Mouse (Mus musculus) stomach, postnatal 0 days (tissue): Measurements from ENCODE around the gene Hoxd11. TPM values are rescaled to one million over a fixed set of nuclear protein-coding genes. Genes with fewer than 3 reads are reported as not detected.
A peak's percentile ranks its signal among the peaks of the same experiment; 100 is the strongest.

Source experiments
- ATAC-seq: fragments of 200-750 bp; cut with Nextera tagmentation; 2 replicates; pipeline ENCODE4 v1.8.0; 2017; ENCODE audit not compliant: low FRiP score, low TSS enrichment
- DNase-seq: peaks from one replicate; pipeline ENCODE4 v3.0.0-alpha.2; 2016; ENCODE audit warnings: low spot score
- H3K27ac ChIP-seq: fragments of 300-500 bp; sonication (generic); replicated peaks from 2 replicates; pipeline ENCODE4 v1.5.1; 2014; ENCODE audit warnings: mild to moderate bottlenecking, control low read depth
- H3K27me3 ChIP-seq: fragments of 300-500 bp; sonication (generic); 2 replicates; pipeline ENCODE4 v1.6.1; 2014; ENCODE audit warnings: low read length; ENCODE audit not compliant: control insufficient read depth, insufficient read depth
- H3K36me3 ChIP-seq: fragments of 300-500 bp; sonication (generic); 2 replicates; pipeline ENCODE4 v1.6.1; 2014; ENCODE audit warnings: low read length, mixed read lengths; ENCODE audit not compliant: control insufficient read depth, insufficient read depth
- H3K4me1 ChIP-seq: fragments of 300-500 bp; sonication (generic); replicated peaks from 2 replicates; pipeline ENCODE4 v1.6.1; 2014; ENCODE audit warnings: antibody characterized with exemption; ENCODE audit not compliant: control insufficient read depth, insufficient read depth
- H3K4me2 ChIP-seq: fragments of 300-500 bp; sonication (generic); replicated peaks from 2 replicates; pipeline ENCODE4 v1.6.1; 2014; ENCODE audit warnings: low read depth, mild to moderate bottlenecking, control low read depth, moderate library complexity
- H3K4me3 ChIP-seq: fragments of 300-500 bp; sonication (generic); 2 replicates; pipeline ENCODE4 v1.5.1; 2014; ENCODE audit warnings: low read depth, low read length, control low read depth
- H3K9ac ChIP-seq: fragments of 300-500 bp; sonication (generic); 2 replicates; pipeline ENCODE4 v1.6.1; 2014; ENCODE audit warnings: mild to moderate bottlenecking, low read length, control low read depth, mixed read lengths
- H3K9me3 ChIP-seq: fragments of 300-500 bp; sonication (generic); 2 replicates; pipeline ENCODE4 v1.6.1; 2016; ENCODE audit warnings: low read length; ENCODE audit not compliant: control insufficient read depth
- CTCF ChIP-seq: IDR thresholded peaks from 2 replicates; pipeline ENCODE4 v1.5.1; 2016; ENCODE audit warnings: antibody characterized with exemption, low read depth, mild to moderate bottlenecking, moderate library complexity
- EP300 ChIP-seq: optimal IDR thresholded peaks from 2 replicates; pipeline ENCODE3; 2016; ENCODE audit warnings: antibody characterized with exemption
- WGBS: fragments of 180-500 bp; shearing (Covaris S2); extraction: QIAGEN DNeasy Blood & Tissue Kit; methylation state at CpG from one replicate; pipeline ENCODE4 v1.1.7; 2014; 5-methylcytosine and 5-hydroxymethylcytosine counted together
- polyA plus RNA-seq: library from polyadenylated mRNA; unstranded; fragments of >200 nt; fragmentation: Nextera tagmentation; extraction: Ambion mirVana; gene quantifications from 2 replicates; pipeline ENCODE4 v1.2.1, GENCODE M21; 2015

Hoxd11 gene
- polyA plus RNA-seq, 1 experiment from 2014 or later: not detected

- H3K4me3 ChIP-seq: peak overlapping the region; percentile 21; the same call in 1 of the 2 replicates
These were observed 21.9 kb upstream of the Hoxd11 start for GRCm38 (mm10) chr2:74657251-74658023.

GRCm38 (mm10) chr2:74658024-74658666 is 21.2 kb upstream of the Hoxd11 start:
- no peak overlapping the region for H3K9ac ChIP-seq
- H3K4me3 ChIP-seq: peak overlapping the region; percentile 21; the same call in 1 of the 2 replicates
- H3K4me1 ChIP-seq: no peaks in the 10 kb centered on the region
- H3K4me2 ChIP-seq: peak overlapping the region; percentile 17; the same call in 1 of the 2 replicates
- WGBS: 3% methylated on average over 15 of the region's 15 CpGs
- H3K27me3 ChIP-seq: peaks cover 42% of the 10 kb centered on the region
- H3K36me3 ChIP-seq: no peaks in the 10 kb centered on the region
- ATAC-seq (no peak), DNase-seq (no peak)
- H3K27ac ChIP-seq: no peak overlapping the region
- no peaks in the 10 kb centered on the region for H3K9me3 ChIP-seq
- TF ChIP-seq CTCF: no peak
- TF ChIP-seq EP300: no peak

More at GRCm38 (mm10) chr2:74657251-74658023, 21.9 kb upstream of the Hoxd11 start:
- Histone ChIP-seq H3K4me2 (peak overlapping the region; percentile 17; the same call in 1 of the 2 replicates), H3K27me3 (peaks cover 40% of the 10 kb centered on the region), H3K4me1 (no peaks in the 10 kb centered on the region), H3K27ac (no peak overlapping the region), H3K36me3 (no peaks in the 10 kb centered on the region), H3K9me3 (no peaks in the 10 kb centered on the region), H3K9ac (no peak overlapping the region)
- WGBS: 3% methylated on average over 62 of the region's 62 CpGs
- ATAC-seq: no peak
- TF ChIP-seq CTCF (no peak), EP300 (no peak)
- no peak for DNase-seq

GRCm38 (mm10) chr2:74658667-74659371 is 20.5 kb upstream of the Hoxd11 start:
- H3K4me2 ChIP-seq: no peak overlapping the region
- DNase-seq (no peak), ATAC-seq (no peak)
- TF ChIP-seq CTCF: no peak
- TF ChIP-seq EP300: no peak
- WGBS: 4% methylated on average over 47 of the region's 47 CpGs
- peaks cover 49% of the 10 kb centered on the region for H3K27me3 ChIP-seq
- no peak overlapping the region for H3K27ac ChIP-seq
- no peak overlapping the region for H3K4me3 ChIP-seq
- H3K4me1 ChIP-seq: no peaks in the 10 kb centered on the region
- H3K9me3 ChIP-seq: no peaks in the 10 kb centered on the region
- H3K9ac ChIP-seq: no peak overlapping the region
- no peaks in the 10 kb centered on the region for H3K36me3 ChIP-seq

- ATAC-seq (no peak), DNase-seq (no peak)
- no peak within 1 kb of the TSS for H3K9ac ChIP-seq
- no peak within 1 kb of the TSS for H3K4me3 ChIP-seq
- H3K9me3 ChIP-seq: no peaks in the 10 kb centered on the region
- no peaks in the 10 kb centered on the region for H3K36me3 ChIP-seq
- TF ChIP-seq CTCF: no peak
- TF ChIP-seq EP300: no peak
- H3K4me1 ChIP-seq: no peaks in the 10 kb centered on the region
- no peak within 1 kb of the TSS for H3K4me2 ChIP-seq
- no peak within 1 kb of the TSS for H3K27ac ChIP-seq
- WGBS: 5% methylated on average over 28 of the region's 28 CpGs
- peaks cover 48% of the 10 kb centered on the region for H3K27me3 ChIP-seq
These were observed 19.8 kb upstream of the Hoxd11 start, which contains the start of gene Evx2 for GRCm38 (mm10) chr2:74659507-74660005. Evx2 (minus strand) TSS chr2:74659557.

- no peak overlapping the region for H3K4me2 ChIP-seq
- ATAC-seq: no peak
- no peak overlapping the region for H3K27ac ChIP-seq
- no peaks in the 10 kb centered on the region for H3K36me3 ChIP-seq
- H3K4me1 ChIP-seq: no peaks in the 10 kb centered on the region
- peaks cover 51% of the 10 kb centered on the region for H3K27me3 ChIP-seq
- no peaks in the 10 kb centered on the region for H3K9me3 ChIP-seq
- WGBS: 4% methylated on average over 30 of the region's 30 CpGs
- no peak for DNase-seq
- TF ChIP-seq EP300: no peak
- no peak for TF ChIP-seq CTCF
- no peak overlapping the region for H3K4me3 ChIP-seq
- no peak overlapping the region for H3K9ac ChIP-seq
These were observed 18.7 kb upstream of the Hoxd11 start for GRCm38 (mm10) chr2:74660421-74661375.
